Mouse (Mus musculus): ENCODE data around the gene Aox2. TPM values are rescaled to one million over a fixed set of nuclear protein-coding genes. Genes with fewer than 3 reads are reported as not detected.

Gene Aox2
- total RNA-seq (2015; ENCODE audit: low replicate concordance) (not detected in 2 replicates), total RNA-seq (2017; ENCODE audit: low replicate concordance) (not detected in 2 replicates)

- no peak for ATAC-seq (replicated peaks; ENCODE audit: low FRiP score, poor library complexity, severe bottlenecking)
These were observed at the start of gene Aox2 for GRCm38 (mm10) chr1:58278026-58278425. Gene Aox2, plus strand, starts transcription at chr1:58278326.

GRCm38 (mm10) chr1:58228916-58229315 is 49.2 kb upstream of the Aox2 start:
- no peak for ATAC-seq (replicated peaks; ENCODE audit: low FRiP score, poor library complexity, severe bottlenecking)

- no peak for ATAC-seq (replicated peaks; ENCODE audit: low FRiP score, poor library complexity, severe bottlenecking)
These were observed 48.4 kb upstream of the Aox2 start for GRCm38 (mm10) chr1:58229774-58230173.

- ATAC-seq (replicated peaks; ENCODE audit: low FRiP score, poor library complexity, severe bottlenecking): no peak
These were observed 47.6 kb upstream of the Aox2 start for GRCm38 (mm10) chr1:58230542-58230941.

- ATAC-seq (replicated peaks; ENCODE audit: low FRiP score, poor library complexity, severe bottlenecking): no peak
These were observed 42.7 kb upstream of the Aox2 start for GRCm38 (mm10) chr1:58235405-58235804.

- no peak for ATAC-seq (replicated peaks; ENCODE audit: low FRiP score, poor library complexity, severe bottlenecking)
These were observed 40.4 kb upstream of the Aox2 start for GRCm38 (mm10) chr1:58237527-58238299.

- no peak for ATAC-seq (replicated peaks; ENCODE audit: low FRiP score, poor library complexity, severe bottlenecking)
These were observed 39.7 kb upstream of the Aox2 start for GRCm38 (mm10) chr1:58238440-58238839.

- no peak for ATAC-seq (replicated peaks; ENCODE audit: low FRiP score, poor library complexity, severe bottlenecking)
These were observed 39.2 kb upstream of the Aox2 start for GRCm38 (mm10) chr1:58238961-58239360.

- no peak for ATAC-seq (replicated peaks; ENCODE audit: low FRiP score, poor library complexity, severe bottlenecking)
These were observed 37.8 kb upstream of the Aox2 start for GRCm38 (mm10) chr1:58240347-58240746.

GRCm38 (mm10) chr1:58244487-58244886 is 33.6 kb upstream of the Aox2 start:
- ATAC-seq (replicated peaks; ENCODE audit: low FRiP score, poor library complexity, severe bottlenecking): no peak

GRCm38 (mm10) chr1:58248518-58248917 is 29.6 kb upstream of the Aox2 start:
- ATAC-seq (replicated peaks; ENCODE audit: low FRiP score, poor library complexity, severe bottlenecking): no peak

GRCm38 (mm10) chr1:58253466-58253865 is 24.7 kb upstream of the Aox2 start:
- ATAC-seq (replicated peaks; ENCODE audit: low FRiP score, poor library complexity, severe bottlenecking): no peak

- no peak for ATAC-seq (replicated peaks; ENCODE audit: low FRiP score, poor library complexity, severe bottlenecking)
These were observed 20.7 kb upstream of the Aox2 start for GRCm38 (mm10) chr1:58257195-58257991.

- no peak for ATAC-seq (replicated peaks; ENCODE audit: low FRiP score, poor library complexity, severe bottlenecking)
These were observed 17.8 kb upstream of the Aox2 start for GRCm38 (mm10) chr1:58260311-58260710.

- ATAC-seq (replicated peaks; ENCODE audit: low FRiP score, poor library complexity, severe bottlenecking): no peak
These were observed 9.9 kb upstream of the Aox2 start for GRCm38 (mm10) chr1:58268231-58268630.

GRCm38 (mm10) chr1:58270807-58271569 is 7.1 kb upstream of the Aox2 start:
- no peak for ATAC-seq (replicated peaks; ENCODE audit: low FRiP score, poor library complexity, severe bottlenecking)

- ATAC-seq (replicated peaks; ENCODE audit: low FRiP score, poor library complexity, severe bottlenecking): no peak
These were observed 2.2 kb upstream of the Aox2 start for GRCm38 (mm10) chr1:58275879-58276278.

- ATAC-seq (replicated peaks; ENCODE audit: low FRiP score, poor library complexity, severe bottlenecking): no peak
These were observed 387 bp downstream of the Aox2 start for GRCm38 (mm10) chr1:58278513-58278912.

GRCm38 (mm10) chr1:58280381-58280780 is 2.3 kb downstream of the Aox2 start:
- no peak for ATAC-seq (replicated peaks; ENCODE audit: low FRiP score, poor library complexity, severe bottlenecking)

GRCm38 (mm10) chr1:58280939-58281624 is 3.0 kb downstream of the Aox2 start:
- ATAC-seq (replicated peaks; ENCODE audit: low FRiP score, poor library complexity, severe bottlenecking): no peak
